Mouse (Mus musculus): ENCODE results near the gene Mfsd4b1. TPM values are rescaled to one million over a fixed set of nuclear protein-coding genes. Genes with fewer than 3 reads are reported as not detected.
"Not testable (repeated sequence)": the region's sequence is repeated elsewhere in the genome, so short reads cannot be mapped to it uniquely, and the experiment has no call there.

The Mfsd4b1 gene
- total RNA-seq, 1 experiment from 2014 or later = not detected

- no peak for ATAC-seq (replicated peaks in 1 of 2; ENCODE audit: insufficient read depth in 1 of 2, low FRiP score in 2 of 2, low TSS enrichment in 1 of 2, low read depth in 1 of 2, poor library complexity in 2 of 2, severe bottlenecking in 2 of 2)
Observed at GRCm38 (mm10) chr10:40050763-40051162, 25.7 kb upstream of the Mfsd4b1 start.

- 0 out of 4 replicates have a peak, but pooled peaks of 1 of the 2 experiments have one; percentile 12 for ATAC-seq (replicated peaks in 1 of 2; ENCODE audit: insufficient read depth in 1 of 2, low FRiP score in 2 of 2, low TSS enrichment in 1 of 2, low read depth in 1 of 2, poor library complexity in 2 of 2, severe bottlenecking in 2 of 2)
Observed at GRCm38 (mm10) chr10:40041339-40041738, 16.3 kb upstream of the Mfsd4b1 start.

- no peak for ATAC-seq (replicated peaks in 1 of 2; ENCODE audit: insufficient read depth in 1 of 2, low FRiP score in 2 of 2, low TSS enrichment in 1 of 2, low read depth in 1 of 2, poor library complexity in 2 of 2, severe bottlenecking in 2 of 2)
Observed at GRCm38 (mm10) chr10:40036686-40037560, 11.9 kb upstream of the Mfsd4b1 start.

- ATAC-seq (replicated peaks in 1 of 2; ENCODE audit: insufficient read depth in 1 of 2, low FRiP score in 2 of 2, low TSS enrichment in 1 of 2, low read depth in 1 of 2, poor library complexity in 2 of 2, severe bottlenecking in 2 of 2) = no peak
Observed at GRCm38 (mm10) chr10:40034956-40035355, 9.9 kb upstream of the Mfsd4b1 start.

GRCm38 (mm10) chr10:40032897-40033296 lies 7.8 kb upstream of the Mfsd4b1 start:
- ATAC-seq (replicated peaks in 1 of 2; ENCODE audit: insufficient read depth in 1 of 2, low FRiP score in 2 of 2, low TSS enrichment in 1 of 2, low read depth in 1 of 2, poor library complexity in 2 of 2, severe bottlenecking in 2 of 2) = no peak

GRCm38 (mm10) chr10:40030716-40031115 lies 5.6 kb upstream of the Mfsd4b1 start:
- no peak for ATAC-seq (replicated peaks in 1 of 2; ENCODE audit: insufficient read depth in 1 of 2, low FRiP score in 2 of 2, low TSS enrichment in 1 of 2, low read depth in 1 of 2, poor library complexity in 2 of 2, severe bottlenecking in 2 of 2)

GRCm38 (mm10) chr10:40029610-40030009 lies 4.5 kb upstream of the Mfsd4b1 start:
- no peak for ATAC-seq (replicated peaks in 1 of 2; ENCODE audit: insufficient read depth in 1 of 2, low FRiP score in 2 of 2, low TSS enrichment in 1 of 2, low read depth in 1 of 2, poor library complexity in 2 of 2, severe bottlenecking in 2 of 2)

GRCm38 (mm10) chr10:40028091-40028490 lies 3.0 kb upstream of the Mfsd4b1 start:
- no peak for ATAC-seq (replicated peaks in 1 of 2; ENCODE audit: insufficient read depth in 1 of 2, low FRiP score in 2 of 2, low TSS enrichment in 1 of 2, low read depth in 1 of 2, poor library complexity in 2 of 2, severe bottlenecking in 2 of 2)

GRCm38 (mm10) chr10:40026546-40026945 lies 1.5 kb upstream of the Mfsd4b1 start:
- no peak for ATAC-seq (replicated peaks in 1 of 2; ENCODE audit: insufficient read depth in 1 of 2, low FRiP score in 2 of 2, low TSS enrichment in 1 of 2, low read depth in 1 of 2, poor library complexity in 2 of 2, severe bottlenecking in 2 of 2)

GRCm38 (mm10) chr10:40025560-40025959 lies 492 bp upstream of the Mfsd4b1 start:
- ATAC-seq (replicated peaks in 1 of 2; ENCODE audit: insufficient read depth in 1 of 2, low FRiP score in 2 of 2, low TSS enrichment in 1 of 2, low read depth in 1 of 2, poor library complexity in 2 of 2, severe bottlenecking in 2 of 2) = no peak

GRCm38 (mm10) chr10:40020401-40020800 lies 4.7 kb downstream of the Mfsd4b1 start:
- ATAC-seq (replicated peaks in 1 of 2; ENCODE audit: insufficient read depth in 1 of 2, low FRiP score in 2 of 2, low TSS enrichment in 1 of 2, low read depth in 1 of 2, poor library complexity in 2 of 2, severe bottlenecking in 2 of 2) = no peak

GRCm38 (mm10) chr10:40019492-40019891 lies 5.6 kb downstream of the Mfsd4b1 start:
- no peak for ATAC-seq (replicated peaks in 1 of 2; ENCODE audit: insufficient read depth in 1 of 2, low FRiP score in 2 of 2, low TSS enrichment in 1 of 2, low read depth in 1 of 2, poor library complexity in 2 of 2, severe bottlenecking in 2 of 2)

- ATAC-seq (replicated peaks in 1 of 2; ENCODE audit: insufficient read depth in 1 of 2, low FRiP score in 2 of 2, low TSS enrichment in 1 of 2, low read depth in 1 of 2, poor library complexity in 2 of 2, severe bottlenecking in 2 of 2) = no peak
Observed at GRCm38 (mm10) chr10:40018261-40018860, 6.7 kb downstream of the Mfsd4b1 start.

GRCm38 (mm10) chr10:40009591-40009990 lies 15.5 kb downstream of the Mfsd4b1 start:
- no peak for ATAC-seq (replicated peaks in 1 of 2; ENCODE audit: insufficient read depth in 1 of 2, low FRiP score in 2 of 2, low TSS enrichment in 1 of 2, low read depth in 1 of 2, poor library complexity in 2 of 2, severe bottlenecking in 2 of 2)

GRCm38 (mm10) chr10:40008847-40009246 lies 16.2 kb downstream of the Mfsd4b1 start:
- not testable (repeated sequence) for ATAC-seq (replicated peaks in 1 of 2; ENCODE audit: insufficient read depth in 1 of 2, low FRiP score in 2 of 2, low TSS enrichment in 1 of 2, low read depth in 1 of 2, poor library complexity in 2 of 2, severe bottlenecking in 2 of 2)

GRCm38 (mm10) chr10:40007953-40008352 lies 17.1 kb downstream of the Mfsd4b1 start:
- no peak for ATAC-seq (replicated peaks in 1 of 2; ENCODE audit: insufficient read depth in 1 of 2, low FRiP score in 2 of 2, low TSS enrichment in 1 of 2, low read depth in 1 of 2, poor library complexity in 2 of 2, severe bottlenecking in 2 of 2)

GRCm38 (mm10) chr10:40006963-40007362 lies 18.1 kb downstream of the Mfsd4b1 start:
- ATAC-seq (replicated peaks in 1 of 2; ENCODE audit: insufficient read depth in 1 of 2, low FRiP score in 2 of 2, low TSS enrichment in 1 of 2, low read depth in 1 of 2, poor library complexity in 2 of 2, severe bottlenecking in 2 of 2) = no peak

- no peak for ATAC-seq (replicated peaks in 1 of 2; ENCODE audit: insufficient read depth in 1 of 2, low FRiP score in 2 of 2, low TSS enrichment in 1 of 2, low read depth in 1 of 2, poor library complexity in 2 of 2, severe bottlenecking in 2 of 2)
Observed at GRCm38 (mm10) chr10:40000746-40001145, 24.3 kb downstream of the Mfsd4b1 start.
